Comparison of ENCODE assay signal across 17 mouse cellular contexts in genomic region chr8:96548663-96549062, GRCm38 (mm10).
DNase-seq lines count a peak whose midpoint lies in the region; ATAC-seq and TF ChIP-seq lines count a peak whose summit lies in the region.
"Had no signal": no experiment of that assay in that cellular context is flagged by ENCODE, and none has a peak within 500 bp of the region (broad histone marks: within the 10 kb centered on the region; RNA-seq: fewer than 3 reads in every experiment).

No protein-coding gene starts in this region.

- no peak overlapping the region for H3K4me3 ChIP-seq in midbrain, postnatal 0 days (ENCODE audit: low read depth, low read length)
- no peak overlapping the region for H3K4me3 ChIP-seq in midbrain, embryonic 11.5 days (ENCODE audit: low read depth, low read length)
- no peak overlapping the region for H3K4me3 ChIP-seq in hindbrain, embryonic 15.5 days
- H3K4me3 ChIP-seq: erythroblast, embryonic 14.5 days; limb, embryonic 10.5 days; liver, embryonic 13.5 days; midbrain, embryonic 13.5 days had no signal

- no peaks in the 10 kb centered on the region for H3K27me3 ChIP-seq in midbrain, postnatal 0 days (ENCODE audit: insufficient read depth, low read length)
- no peaks in the 10 kb centered on the region for H3K27me3 ChIP-seq in midbrain, embryonic 11.5 days (ENCODE audit: control insufficient read depth, insufficient read depth, low read length)
- H3K27me3 ChIP-seq in hindbrain, embryonic 15.5 days: no peaks in the 10 kb centered on the region
- H3K27me3 ChIP-seq: liver, embryonic 13.5 days; midbrain, embryonic 13.5 days had no signal

- WGBS in midbrain, postnatal 0 days: 92% methylated on average over 4 of the region's 4 CpGs
- 94% methylated on average over 4 of the region's 4 CpGs for WGBS in midbrain, embryonic 11.5 days
- WGBS in hindbrain, embryonic 15.5 days: 56% methylated on average over 4 of the region's 4 CpGs

- no peaks in the 10 kb centered on the region for H3K4me1 ChIP-seq in midbrain, postnatal 0 days (ENCODE audit: insufficient read depth, low read length)
- no peaks in the 10 kb centered on the region for H3K4me1 ChIP-seq in midbrain, embryonic 11.5 days (ENCODE audit: control insufficient read depth, insufficient read depth, low read length)
- H3K4me1 ChIP-seq in hindbrain, embryonic 15.5 days (replicated peaks): no peaks in the 10 kb centered on the region
- H3K4me1 ChIP-seq: liver, embryonic 13.5 days; midbrain, embryonic 13.5 days had no signal

- peak; percentile 19; the same call in 1 of the 2 replicates for TF ChIP-seq CTCF in midbrain, postnatal 0 days (IDR thresholded peaks at IDR 0.05)

- H3K9me3 ChIP-seq in midbrain, postnatal 0 days (ENCODE audit: low read length): no peaks in the 10 kb centered on the region
- no peaks in the 10 kb centered on the region for H3K9me3 ChIP-seq in midbrain, embryonic 11.5 days (ENCODE audit: control insufficient read depth, low read length)
- no peaks in the 10 kb centered on the region for H3K9me3 ChIP-seq in hindbrain, embryonic 15.5 days
- H3K9me3 ChIP-seq: limb, embryonic 10.5 days; liver, embryonic 13.5 days; midbrain, embryonic 13.5 days had no signal

- no peak for ATAC-seq in midbrain, postnatal 0 days (ENCODE audit: low FRiP score)
- no peak for ATAC-seq in midbrain, embryonic 11.5 days (ENCODE audit: low FRiP score)
- ATAC-seq in hindbrain, embryonic 15.5 days (ENCODE audit: low FRiP score, low read depth): peak; percentile 23; the same call in 1 of the 2 replicates
- ATAC-seq: CD4-positive, CD25-positive, alpha-beta regulatory T cell, adult 4 months; midbrain, embryonic 13.5 days had no signal

- H3K36me3 ChIP-seq in midbrain, postnatal 0 days (ENCODE audit: insufficient read depth, low read length): no peaks in the 10 kb centered on the region
- H3K36me3 ChIP-seq in midbrain, embryonic 11.5 days (ENCODE audit: control insufficient read depth, insufficient read depth, low read length): no peaks in the 10 kb centered on the region
- H3K36me3 ChIP-seq in hindbrain, embryonic 15.5 days: no peaks in the 10 kb centered on the region
- H3K36me3 ChIP-seq: limb, embryonic 10.5 days; liver, embryonic 13.5 days; midbrain, embryonic 13.5 days had no signal

- no peak overlapping the region for H3K9ac ChIP-seq in midbrain, postnatal 0 days (replicated peaks; ENCODE audit: low read length, poor library complexity, severe bottlenecking)
- H3K9ac ChIP-seq in midbrain, embryonic 11.5 days (ENCODE audit: low read length): no peak overlapping the region
- H3K9ac ChIP-seq in hindbrain, embryonic 15.5 days: no peak overlapping the region
- H3K9ac ChIP-seq: liver, embryonic 13.5 days; midbrain, embryonic 13.5 days had no signal

- no peak overlapping the region for H3K27ac ChIP-seq in midbrain, postnatal 0 days (ENCODE audit: low read depth, low read length)
- no peak overlapping the region for H3K27ac ChIP-seq in midbrain, embryonic 11.5 days (ENCODE audit: low read depth, low read length)
- H3K27ac ChIP-seq in hindbrain, embryonic 15.5 days (replicated peaks): no peak overlapping the region
- H3K27ac ChIP-seq: limb, embryonic 10.5 days; liver, embryonic 13.5 days; midbrain, embryonic 13.5 days had no signal

- no peak overlapping the region for H3K4me2 ChIP-seq in midbrain, postnatal 0 days (ENCODE audit: low read depth, low read length, poor library complexity, severe bottlenecking)
- no peak overlapping the region for H3K4me2 ChIP-seq in midbrain, embryonic 11.5 days
- H3K4me2 ChIP-seq in hindbrain, embryonic 15.5 days: no peak overlapping the region
- H3K4me2 ChIP-seq: liver, embryonic 13.5 days; midbrain, embryonic 13.5 days had no signal

- DNase-seq in heart, postnatal 10 days: peak; percentile 2 to 5
- no peak for DNase-seq in heart, adult 18-20 months
- DNase-seq in midbrain, postnatal 0 days (ENCODE audit: low spot score): peak; percentile 56
- no peak for DNase-seq in midbrain, embryonic 11.5 days (ENCODE audit: low spot score, missing footprints)
- DNase-seq in retina, postnatal 1 day: peak; percentile 15
- DNase-seq in spleen, adult 12 weeks (ENCODE audit: low spot score): no peak
- DNase-seq: cerebellum, adult 11 months; heart, postnatal 36 days; kidney, adult 8-10 months; liver, embryonic 13.5 days; lung, postnatal 14 days; right cerebral cortex, postnatal 14 days had no signal

- intact Hi-C loops in heart, postnatal 10 days (cut with DNase I): no loop called here

Comparison
In these comparisons a context has a peak if more than half of its experiments do, and no peak if none do; other contexts are left out.
1. DNase-seq: peak in heart, postnatal 10 days (2 of 2), midbrain, postnatal 0 days (single experiment) and retina, postnatal 1 day (single experiment); none in heart, adult 18-20 months (0 of 2), midbrain, embryonic 11.5 days (single experiment) and spleen, adult 12 weeks (single experiment).